Mouse (Mus musculus) left cerebral cortex, postnatal 36 days (tissue): ENCODE data around the gene Prm3. TPM values are rescaled to one million over a fixed set of nuclear protein-coding genes. Genes with fewer than 3 reads are reported as not detected.
"Not testable (repeated sequence)": the region's sequence is repeated elsewhere in the genome, so short reads cannot be mapped to it uniquely, and the experiment has no call there.

ENCODE experiments used
- DNase-seq, 2 experiments: peaks; one replicate each; pipeline ENCODE4 v3.0.0; 2021 to 2022; ENCODE audit warnings: low spot score in 2 of 2, mixed read lengths in 1 of 2
- intact Hi-C: fragments of 180-260 bp; cut with DNase I; formaldehyde crosslinking; loops from one replicate; pipeline ENCODE4 v1.15.1; 2025
- total RNA-seq, 2 experiments: library from RNA; stranded (reverse); gene quantifications; 2 replicates each; pipeline ENCODE4 v1.2.3; 2021

Gene Prm3
- total RNA-seq, 2 experiments from 2014 or later = not detected

GRCm38 (mm10) chr16:10805789-10806527 is 15.2 kb upstream of the Prm3 start, which contains the start of gene Prm1:
Gene Prm1, minus strand, starts transcription at chr16:10805839.
- intact Hi-C loops = loop anchor here (5.0 kb wide), 1 partner anchor 36 kb away; no protein-coding TSS in a partner anchor
- no peak for DNase-seq

GRCm38 (mm10) chr16:10802420-10802819 is 11.7 kb upstream of the Prm3 start:
- intact Hi-C loops = not testable (repeated sequence)

DNA sequence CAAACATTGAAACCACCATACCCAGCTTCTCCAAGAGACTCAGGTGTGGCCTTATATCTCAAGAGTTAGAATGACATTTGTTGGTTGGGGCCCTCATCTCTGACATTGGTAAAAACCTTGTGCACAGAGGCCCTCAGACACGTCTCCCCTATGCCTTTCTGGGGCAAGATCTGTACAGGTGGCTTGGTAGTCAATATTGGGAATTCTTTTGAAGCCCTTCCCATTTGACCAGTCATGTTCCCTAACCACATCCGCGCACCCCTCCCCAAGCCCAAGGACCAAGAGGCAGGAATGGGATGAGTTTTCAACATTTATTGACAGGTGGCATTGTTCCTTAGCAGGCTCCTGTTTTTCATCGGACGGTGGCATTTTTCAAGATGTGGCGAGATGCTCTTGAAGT is 5.3 kb upstream of the Prm3 start, which contains the start of gene Prm2:
TSS of gene Prm2 (minus strand) at position 101 of the 400 bp plus-strand sequence.
- intact Hi-C loops = no loop called here
- DNase-seq = no peak

More at GRCm38 (mm10) chr16:10802420-10802819, 11.7 kb upstream of the Prm3 start:
- not testable (repeated sequence) for DNase-seq

DNA sequence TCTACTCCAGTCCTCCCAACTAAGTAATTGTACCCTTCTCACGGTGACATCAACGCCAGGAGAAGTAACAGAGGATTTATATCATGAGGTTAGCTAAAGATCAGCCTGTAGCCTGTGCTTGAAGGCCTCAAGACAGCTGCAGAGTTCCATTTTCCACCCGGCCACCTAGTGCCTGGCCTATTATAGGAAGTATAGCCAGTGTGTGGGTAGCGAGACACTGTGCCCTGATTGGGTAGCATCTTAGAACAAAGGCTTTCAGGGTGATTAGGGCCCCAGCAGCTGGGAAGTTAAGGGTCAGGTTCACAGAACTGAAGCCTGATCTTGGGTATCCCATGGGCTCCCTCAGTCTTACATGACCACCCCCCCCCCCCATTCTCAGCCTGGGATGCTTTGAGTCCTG is 1.8 kb downstream of the Prm3 start:
- intact Hi-C loops = loop anchor here (5.0 to 10.0 kb wide), 2 partner anchors 124 to 162 kb away; no protein-coding TSS in a partner anchor
- no peak for DNase-seq

- no peak for DNase-seq
- intact Hi-C loops = loop anchor here (5.0 to 10.0 kb wide), 2 partner anchors 123 to 161 kb away; no protein-coding TSS in a partner anchor
Measured at GRCm38 (mm10) chr16:10788271-10788670, 2.4 kb downstream of the Prm3 start, which contains the start of gene Tnp2. Gene Tnp2, minus strand, starts transcription at chr16:10788660.

- intact Hi-C loops = loop anchor here (5.0 to 10.0 kb wide), 2 partner anchors 123 to 160 kb away; no protein-coding TSS in a partner anchor
- DNase-seq = no peak
Measured at GRCm38 (mm10) chr16:10787548-10788058, 3.1 kb downstream of the Prm3 start.

DNA sequence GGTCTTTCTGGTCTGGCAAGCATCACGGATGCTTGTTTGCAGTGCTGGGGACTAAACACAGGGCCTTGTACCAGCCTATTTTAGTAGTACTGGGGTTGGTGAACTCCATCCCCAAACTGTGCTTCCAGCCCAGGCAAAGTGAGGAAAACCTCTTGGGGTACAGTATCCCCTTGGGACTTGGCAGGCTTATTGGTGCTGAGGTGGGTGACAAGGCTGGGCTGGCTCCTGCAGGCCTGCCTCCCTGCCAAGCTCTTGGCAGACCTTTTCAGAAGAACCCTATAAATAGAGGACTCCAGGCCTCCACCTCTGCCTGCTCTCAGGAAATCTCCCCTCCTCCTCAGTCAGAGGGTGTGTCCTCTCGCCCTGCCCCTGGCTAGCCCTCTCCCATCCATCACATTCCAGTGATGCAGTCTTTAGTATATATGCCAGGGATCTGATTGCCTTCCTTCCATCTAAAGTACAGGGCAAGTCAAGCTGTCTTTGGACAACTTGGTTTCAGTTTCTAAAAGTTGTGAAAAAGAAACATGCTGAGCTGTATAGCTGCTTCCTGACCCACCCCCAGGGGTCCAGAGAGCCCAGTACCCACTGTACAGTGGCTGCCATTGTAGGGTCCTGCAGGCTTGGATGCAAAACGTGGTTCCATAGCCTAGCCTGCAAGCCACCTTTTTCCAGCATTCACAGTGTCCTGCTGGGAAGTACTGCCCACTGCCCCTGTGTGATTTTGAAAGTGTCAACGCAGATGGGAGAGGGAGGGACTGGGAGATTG is 3.7 kb downstream of the Prm3 start:
- DNase-seq = no peak
- intact Hi-C loops = loop anchor here (5.0 to 10.0 kb wide), 2 partner anchors 122 to 160 kb away; no protein-coding TSS in a partner anchor

- peak; percentile 72 to 73 for DNase-seq
- intact Hi-C loops = loop anchor here (5.0 to 10.0 kb wide), 2 partner anchors 121 to 159 kb away; no protein-coding TSS in a partner anchor
Measured at GRCm38 (mm10) chr16:10786288-10786687, 4.4 kb downstream of the Prm3 start.

GRCm38 (mm10) chr16:10785371-10786231 is 5.1 kb downstream of the Prm3 start, which contains the start of gene Socs1:
Gene Socs1, minus strand, starts transcription at chr16:10785536.
- intact Hi-C loops = loop anchor here (2.0 to 10.0 kb wide), 3 partner anchors 121 to 215 kb away; no protein-coding TSS in a partner anchor
- DNase-seq = peak; percentile 73 to 81

DNA sequence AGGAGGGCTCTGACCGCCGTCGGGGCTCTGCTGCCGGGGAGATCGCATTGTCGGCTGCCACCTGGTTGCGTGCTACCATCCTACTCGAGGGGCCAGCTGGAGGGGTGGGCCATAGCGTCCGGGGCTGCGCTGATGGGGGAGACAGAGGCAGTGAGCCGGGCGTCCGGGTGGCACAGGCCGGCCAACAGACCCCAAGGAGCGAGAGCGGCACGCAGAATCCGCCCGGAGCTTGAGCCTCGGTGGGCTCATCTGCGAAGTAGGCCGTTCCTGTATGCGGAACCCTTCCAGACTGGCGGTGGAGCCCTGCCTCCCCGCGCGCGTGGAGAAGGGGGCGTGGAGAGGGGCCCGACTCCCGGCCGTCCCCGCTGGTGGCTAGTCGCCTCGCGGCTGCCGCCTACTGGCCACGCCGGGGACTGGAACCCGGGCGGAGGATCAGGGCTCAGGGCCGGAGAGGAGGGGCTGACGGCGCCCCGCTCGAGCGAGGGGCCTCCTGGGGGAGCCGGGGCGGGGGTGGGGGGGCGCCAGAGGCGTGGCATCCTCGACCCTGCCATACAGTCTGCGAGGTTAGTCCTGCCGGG is 5.8 kb downstream of the Prm3 start:
- intact Hi-C loops = loop anchor here (2.0 to 10.0 kb wide), 3 partner anchors 120 to 214 kb away; no protein-coding TSS in a partner anchor
- DNase-seq = peak; percentile 81 to 82

- DNase-seq = peak; percentile 33 to 35
- intact Hi-C loops = loop anchor here (2.0 to 10.0 kb wide), 2 partner anchors 119 to 213 kb away; no protein-coding TSS in a partner anchor
Measured at GRCm38 (mm10) chr16:10783883-10784792, 6.6 kb downstream of the Prm3 start.

DNA sequence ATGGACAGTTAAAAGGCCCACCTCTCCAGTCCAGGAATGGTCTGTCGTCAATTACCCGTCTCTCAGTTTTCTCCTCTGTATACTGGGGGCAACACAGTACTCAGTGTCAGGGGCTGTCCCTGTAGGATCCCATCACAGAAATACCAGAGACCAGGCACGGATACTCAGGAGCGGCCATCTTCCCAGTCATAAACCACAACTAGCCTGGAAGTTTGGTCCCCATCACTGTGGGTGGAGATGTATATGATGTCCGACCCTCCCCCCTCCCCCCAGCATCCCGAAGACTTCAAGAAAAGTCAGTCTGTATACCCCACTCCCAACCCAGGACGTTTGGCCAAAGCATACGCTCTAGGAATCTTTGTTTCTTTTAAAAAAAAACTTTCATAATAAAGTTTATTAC is 7.3 kb downstream of the Prm3 start:
- no peak for DNase-seq
- intact Hi-C loops = loop anchor here (10.0 kb wide), 1 partner anchor 119 kb away; no protein-coding TSS in a partner anchor

DNA sequence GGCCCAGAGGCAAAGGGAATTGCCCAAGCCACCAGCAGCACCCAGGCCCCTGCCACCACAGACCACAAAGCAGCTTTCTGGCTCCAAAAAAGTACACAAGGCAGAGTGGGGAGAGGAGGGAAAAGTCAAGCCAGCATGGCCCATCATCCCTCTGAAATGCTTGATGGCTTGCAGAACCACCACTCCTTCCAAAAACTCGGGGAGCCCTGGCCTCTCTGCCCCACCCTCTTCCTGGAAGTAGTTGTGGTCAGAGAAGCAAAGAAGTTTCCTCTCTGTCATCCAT is 7.6 kb downstream of the Prm3 start:
- intact Hi-C loops = loop anchor here (10.0 kb wide), 1 partner anchor 118 kb away; no protein-coding TSS in a partner anchor
- no peak for DNase-seq

GRCm38 (mm10) chr16:10782377-10783151 is 8.2 kb downstream of the Prm3 start:
- intact Hi-C loops = loop anchor here (10.0 kb wide), 1 partner anchor 118 kb away; no protein-coding TSS in a partner anchor
- no peak for DNase-seq

GRCm38 (mm10) chr16:10781862-10782371 is 8.8 kb downstream of the Prm3 start:
- intact Hi-C loops = loop anchor here (10.0 kb wide), 1 partner anchor 117 kb away; no protein-coding TSS in a partner anchor

GRCm38 (mm10) chr16:10780631-10781120 is 10.0 kb downstream of the Prm3 start:
- intact Hi-C loops = loop anchor here (10.0 kb wide), 1 partner anchor 116 kb away; no protein-coding TSS in a partner anchor
- DNase-seq = no peak

More at GRCm38 (mm10) chr16:10781862-10782371, 8.8 kb downstream of the Prm3 start:
- no peak for DNase-seq
